Mouse (Mus musculus) common myeloid progenitor, adult 5-6 weeks (primary cell): ENCODE results near the gene Prss36. TPM values are rescaled to one million over a fixed set of nuclear protein-coding genes. Genes with fewer than 3 reads are reported as not detected.
"Not testable (repeated sequence)": the region's sequence is repeated elsewhere in the genome, so short reads cannot be mapped to it uniquely, and the experiment has no call there.

Experiments used
- ATAC-seq: replicated peaks from 2 replicates; pipeline ENCODE4 v1.8.0; 2016; ENCODE audit warnings: low read depth, mild to moderate bottlenecking, moderate TSS enrichment, inconsistent platforms; ENCODE audit not compliant: poor library complexity, severe bottlenecking
- total RNA-seq: library from RNA; stranded (forward); fragments of 200-1000, 187-1606 nt; gene quantifications from 2 replicates; pipeline ENCODE4 v1.2.3, GENCODE M21; 2017

Prss36 gene
- total RNA-seq, 1 experiment from 2014 or later: 2.4 TPM

GRCm38 (mm10) chr7:127908656-127909055 is 37.9 kb downstream of the Prss36 start:
- no peak for ATAC-seq

GRCm38 (mm10) chr7:127907939-127908338 is 38.6 kb downstream of the Prss36 start:
- ATAC-seq: no peak

GRCm38 (mm10) chr7:127903971-127904796 is 42.3 kb downstream of the Prss36 start, which contains the start of gene Bckdk:
TSS of gene Bckdk (plus strand) at chr7:127904082.
- peak; percentile 89 for ATAC-seq

GRCm38 (mm10) chr7:127901772-127902171 is 44.8 kb downstream of the Prss36 start:
- no peak for ATAC-seq

- no peak for ATAC-seq
These were observed 46.5 kb downstream of the Prss36 start for GRCm38 (mm10) chr7:127899997-127900396.

GRCm38 (mm10) chr7:127898179-127898956 is 48.2 kb downstream of the Prss36 start:
- no peak for ATAC-seq

- ATAC-seq: no peak
These were observed 49.0 kb downstream of the Prss36 start for GRCm38 (mm10) chr7:127897542-127897941.

- no peak for ATAC-seq
These were observed 50.1 kb downstream of the Prss36 start for GRCm38 (mm10) chr7:127896384-127896783.

GRCm38 (mm10) chr7:127895891-127896290 is 50.6 kb downstream of the Prss36 start:
- ATAC-seq: not testable (repeated sequence)

GRCm38 (mm10) chr7:127895442-127895841 is 51.1 kb downstream of the Prss36 start, which contains the start of the genes Gm21974 and Vkorc1:
TSS of gene Gm21974 (minus strand) at chr7:127895454.
TSS of gene Vkorc1 (minus strand) at chr7:127895617.
- peak; percentile 95 for ATAC-seq

GRCm38 (mm10) chr7:127894480-127894879 is 52.0 kb downstream of the Prss36 start:
- ATAC-seq: no peak

- no peak for ATAC-seq
These were observed 55.7 kb downstream of the Prss36 start, which contains the start of gene Prss53 for GRCm38 (mm10) chr7:127890798-127891197. TSS of gene Prss53 (minus strand) at chr7:127890970.

- peak; percentile 55 for ATAC-seq
These were observed 57.7 kb downstream of the Prss36 start for GRCm38 (mm10) chr7:127888821-127889220.

GRCm38 (mm10) chr7:127887781-127888180 is 58.7 kb downstream of the Prss36 start:
- no peak for ATAC-seq

GRCm38 (mm10) chr7:127887191-127887590 is 59.3 kb downstream of the Prss36 start:
- no peak for ATAC-seq

GRCm38 (mm10) chr7:127886551-127886950 is 60.0 kb downstream of the Prss36 start:
- ATAC-seq: no peak

GRCm38 (mm10) chr7:127885951-127886350 is 60.6 kb downstream of the Prss36 start:
- ATAC-seq: peak; percentile 39; the same call in 1 of the 2 replicates
